Mouse (Mus musculus) megakaryocyte-erythroid progenitor cell, adult 5-6 weeks (primary cell): ENCODE data around the gene Erp44. TPM values are rescaled to one million over a fixed set of nuclear protein-coding genes. Genes with fewer than 3 reads are reported as not detected.

ENCODE experiments used
- ATAC-seq: replicated peaks from 2 replicates; pipeline ENCODE4 v1.8.0; 2016; ENCODE audit warnings: mild to moderate bottlenecking, inconsistent platforms; ENCODE audit not compliant: severe bottlenecking, poor library complexity, low FRiP score, low TSS enrichment
- total RNA-seq, 2 experiments: library from RNA; stranded (forward) in 1 of 2; stranded (reverse) in 1 of 2; fragments of 200-1000, 215-1000 nt in 1 of 2; fragments of >200 nt in 1 of 2; fragmentation: Nextera tagmentation in 1 of 2; gene quantifications; 2 replicates each; pipeline ENCODE4 v1.2.3; 2014 to 2017

Gene Erp44
- 20.2 and 41.6 TPM in 2 replicates for total RNA-seq (2014; fragmentation: Nextera tagmentation)
- total RNA-seq (2017), result 57.3 and 58.0 TPM in 2 replicates

DNA sequence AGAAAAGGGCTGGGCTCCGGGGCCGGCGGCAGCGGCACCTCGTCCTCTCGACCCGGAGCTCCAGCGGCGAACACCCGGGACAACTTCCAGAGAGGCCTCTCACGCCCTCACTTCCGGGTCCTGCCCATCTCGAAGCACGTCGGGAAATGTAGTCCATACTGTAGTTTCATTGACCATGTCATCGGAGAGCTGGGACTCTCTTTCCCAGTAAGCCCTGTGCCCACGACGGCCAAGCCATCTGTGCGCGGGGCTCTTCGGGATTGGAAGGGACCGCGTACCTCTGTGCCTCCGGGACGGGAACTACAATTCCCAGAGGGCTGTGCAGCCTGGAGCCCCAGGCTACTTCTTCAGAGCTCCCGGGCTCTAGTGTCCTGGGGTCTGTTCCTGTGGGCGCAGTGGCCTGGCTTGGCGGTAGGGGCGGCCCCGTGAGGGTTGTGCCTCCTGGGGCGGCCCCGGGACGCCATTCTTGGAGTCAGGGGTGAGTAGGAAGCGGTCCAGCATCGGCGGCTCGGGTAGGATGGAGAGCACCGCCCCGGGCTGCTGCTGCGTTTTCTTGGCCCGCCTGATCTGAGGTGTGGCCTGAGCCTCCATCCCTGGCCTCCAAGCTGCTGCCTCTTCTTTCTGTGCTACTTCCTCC, at the start of gene Erp44, which contains the start of gene Invs:
Gene Erp44, minus strand, starts transcription at position 61 of the 637 bp plus-strand sequence.
Gene Invs, plus strand, starts transcription at position 263 of the 637 bp plus-strand sequence.
- peak; percentile 99 for ATAC-seq

DNA sequence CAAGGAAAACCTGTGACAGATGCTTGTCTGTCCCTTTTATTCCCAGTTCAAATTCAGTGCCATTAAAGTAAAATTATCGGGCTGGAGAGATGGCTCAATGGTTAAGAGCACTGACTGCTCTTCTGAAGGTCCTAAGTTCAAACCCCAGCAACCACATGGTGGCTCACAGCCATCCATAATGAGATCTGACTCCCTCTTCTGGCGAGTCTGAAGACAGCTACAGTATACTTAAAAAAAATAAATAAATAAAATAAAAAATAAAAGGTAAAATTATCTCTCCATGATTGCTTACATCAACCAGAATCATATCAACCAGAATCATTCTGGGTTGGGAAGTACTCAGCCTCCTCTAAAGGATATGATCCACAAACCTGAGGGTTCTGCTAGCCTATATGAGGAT, 48.7 kb upstream of the Erp44 start:
- no peak for ATAC-seq

DNA sequence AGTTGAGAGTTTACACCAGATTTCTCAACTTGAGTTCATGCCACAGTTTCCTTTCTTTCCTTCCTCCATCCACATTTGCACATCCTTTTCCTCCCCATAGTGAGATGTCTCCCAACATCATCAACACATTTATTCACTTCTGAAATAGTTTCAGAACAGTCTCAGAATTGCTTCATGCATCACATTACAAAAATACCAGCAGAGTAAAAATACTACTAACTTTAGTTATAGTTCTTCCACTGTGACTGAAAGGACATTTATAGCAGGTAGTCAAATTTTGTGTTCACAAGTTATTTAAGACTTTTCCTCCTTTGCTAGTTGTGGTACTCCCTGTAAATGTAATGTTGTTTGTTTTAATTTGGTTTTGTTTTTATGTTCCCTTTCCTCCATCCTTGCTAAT, 47.8 kb upstream of the Erp44 start:
- ATAC-seq, result no peak

GRCm38 (mm10) chr4:48322095-48322494, 42.7 kb upstream of the Erp44 start:
- no peak for ATAC-seq

DNA sequence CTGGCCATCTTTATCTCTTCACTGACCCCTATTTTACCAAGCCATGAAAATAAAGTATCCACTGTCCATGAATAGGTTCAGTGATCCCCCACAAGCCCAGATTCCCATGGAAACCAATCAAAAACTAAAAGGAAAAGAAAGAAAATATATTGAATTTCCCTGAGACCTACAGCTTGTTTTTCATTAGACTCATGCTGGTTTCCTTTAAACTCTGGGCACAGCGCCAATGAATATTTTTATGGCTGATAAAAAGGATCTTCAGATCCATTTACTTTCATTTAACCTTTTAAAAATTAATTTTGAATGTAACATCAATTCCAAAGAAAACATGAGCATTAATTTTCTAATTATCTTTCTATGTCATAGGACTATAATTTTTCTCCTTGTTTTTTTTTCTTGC, 41.9 kb upstream of the Erp44 start:
- no peak for ATAC-seq

GRCm38 (mm10) chr4:48316036-48316435, 36.7 kb upstream of the Erp44 start:
- ATAC-seq, result no peak

DNA sequence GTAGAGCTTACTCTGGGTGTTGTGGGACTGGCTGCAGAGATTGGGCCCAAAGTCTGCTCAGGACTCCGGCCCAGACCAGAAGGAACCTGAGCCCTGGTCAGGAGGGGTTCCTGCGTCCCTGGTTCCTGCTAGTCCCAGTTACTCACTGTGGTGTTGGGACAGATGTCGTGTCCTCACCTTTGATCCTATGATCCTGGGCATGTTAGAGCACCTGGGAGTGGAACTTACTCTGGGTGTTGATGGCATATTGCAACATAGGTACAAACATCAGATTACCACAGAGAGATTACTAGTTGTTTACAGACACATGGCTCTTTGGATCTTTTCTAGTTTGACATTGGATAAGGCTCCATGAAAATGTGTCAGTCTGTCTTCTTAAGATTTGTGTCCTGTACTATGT, 35.5 kb upstream of the Erp44 start:
- no peak for ATAC-seq

GRCm38 (mm10) chr4:48287086-48287757, 7.9 kb upstream of the Erp44 start:
- no peak for ATAC-seq

DNA sequence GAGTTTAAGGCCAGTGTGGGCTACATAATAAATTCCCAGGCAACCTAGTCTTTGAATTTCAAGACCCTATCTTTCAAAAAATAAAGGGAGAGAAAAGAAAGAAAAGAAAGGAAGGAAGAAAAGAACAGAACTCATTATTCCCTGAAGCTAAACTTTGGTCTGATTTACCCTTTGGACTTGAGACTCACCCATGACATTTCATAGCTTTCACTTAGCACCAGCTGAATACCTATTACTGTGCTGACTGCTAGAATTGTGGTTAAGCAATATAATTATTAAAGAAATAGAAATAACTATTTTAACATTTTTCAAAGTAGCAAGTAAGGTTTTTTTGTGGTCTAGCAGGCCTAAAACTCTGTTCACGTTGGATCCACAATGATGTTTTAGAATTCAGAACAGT, 1.8 kb upstream of the Erp44 start:
- no peak for ATAC-seq

- peak; percentile 28 for ATAC-seq
Measured at GRCm38 (mm10) chr4:48278757-48279497, 431 bp downstream of the Erp44 start.

GRCm38 (mm10) chr4:48277011-48277410, 2.3 kb downstream of the Erp44 start:
- no peak for ATAC-seq

DNA sequence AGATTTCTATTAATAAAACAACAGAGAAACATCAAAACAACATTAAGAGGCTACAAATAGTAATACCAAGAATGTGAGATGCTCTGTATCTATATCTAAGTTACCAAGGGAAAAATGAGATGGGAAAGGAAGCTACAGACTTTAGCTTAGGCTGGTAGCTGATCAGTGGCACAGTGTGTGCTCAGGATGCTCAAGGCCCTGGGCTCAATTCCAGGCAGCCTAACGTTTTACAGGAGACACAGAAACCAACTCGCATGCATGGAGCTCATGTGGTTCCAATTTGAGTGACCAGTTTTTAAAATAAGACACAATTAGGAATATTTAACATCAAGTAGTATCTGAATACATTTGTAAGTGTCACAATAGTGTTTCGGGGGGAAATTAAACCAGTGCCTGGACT, 3.6 kb downstream of the Erp44 start:
- ATAC-seq, result no peak

DNA sequence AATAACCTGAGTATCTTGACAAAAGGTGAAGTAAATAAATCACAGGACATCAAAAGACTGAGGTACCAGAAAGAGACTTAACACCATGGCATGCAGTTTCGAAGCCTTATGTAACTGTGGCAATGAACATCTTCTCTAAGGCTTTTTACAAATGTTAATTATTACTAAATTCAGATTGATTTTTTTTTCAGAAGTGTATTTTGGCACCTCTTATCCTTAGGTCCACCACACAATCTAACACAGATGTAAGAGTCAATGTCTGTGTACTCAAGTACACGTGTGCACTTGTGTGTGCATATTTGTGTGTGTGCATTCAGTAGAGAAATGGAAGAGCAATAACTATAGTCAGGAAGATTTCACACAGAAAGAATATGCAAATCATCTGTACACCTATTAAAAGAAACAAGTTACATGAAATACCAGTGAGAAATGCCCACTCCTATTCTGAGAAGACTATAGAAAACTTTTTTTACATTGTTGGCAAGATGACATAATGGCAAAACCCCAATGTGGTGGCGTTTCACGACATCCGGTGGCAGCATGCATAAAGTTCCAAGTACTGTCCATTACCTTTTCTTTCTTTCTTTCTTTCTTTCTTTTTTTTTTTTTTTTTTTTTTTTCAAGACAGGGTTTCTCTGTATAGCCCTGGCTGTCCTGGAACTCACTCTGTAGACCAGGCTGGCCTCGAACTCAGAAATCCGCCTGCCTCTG, 6.1 kb downstream of the Erp44 start:
- ATAC-seq, result no peak

DNA sequence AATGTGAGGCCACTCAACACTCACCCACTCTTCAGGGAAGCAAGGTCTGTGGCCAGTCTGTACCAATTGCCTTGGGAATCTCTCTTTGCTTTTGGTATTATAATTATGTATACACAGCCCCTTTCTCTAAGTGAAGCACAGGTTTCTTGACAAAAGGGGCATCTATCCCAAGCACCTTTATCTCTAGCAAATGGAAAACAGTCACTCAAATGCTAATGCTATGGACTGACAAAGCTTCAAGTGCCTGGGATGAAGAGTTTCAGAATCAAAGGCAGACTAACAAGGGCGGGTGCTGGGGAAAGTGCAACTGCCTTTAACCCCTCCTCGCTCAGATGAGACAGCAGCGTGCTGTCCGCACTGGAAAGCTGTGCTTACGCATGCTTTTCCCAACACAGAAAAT, 7.5 kb downstream of the Erp44 start:
- no peak for ATAC-seq

DNA sequence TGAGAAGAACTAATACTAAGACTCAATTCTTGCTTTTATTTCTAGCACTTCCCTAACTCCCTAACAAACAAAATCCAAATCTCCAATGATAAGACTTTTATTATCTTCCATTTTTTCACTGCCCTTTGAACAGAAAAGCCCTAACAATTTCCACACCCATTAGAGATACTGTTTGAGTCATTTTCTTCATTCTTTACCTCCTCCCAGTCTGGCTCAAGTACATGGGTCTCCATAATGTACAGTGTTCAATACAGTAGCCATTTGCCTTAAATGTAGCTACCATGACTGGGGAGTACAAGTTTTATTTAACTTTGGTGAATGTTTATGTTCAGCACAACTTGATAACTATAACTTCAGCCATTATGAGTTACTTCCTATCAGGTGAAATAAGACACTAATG, 8.8 kb downstream of the Erp44 start:
- ATAC-seq, result no peak

DNA sequence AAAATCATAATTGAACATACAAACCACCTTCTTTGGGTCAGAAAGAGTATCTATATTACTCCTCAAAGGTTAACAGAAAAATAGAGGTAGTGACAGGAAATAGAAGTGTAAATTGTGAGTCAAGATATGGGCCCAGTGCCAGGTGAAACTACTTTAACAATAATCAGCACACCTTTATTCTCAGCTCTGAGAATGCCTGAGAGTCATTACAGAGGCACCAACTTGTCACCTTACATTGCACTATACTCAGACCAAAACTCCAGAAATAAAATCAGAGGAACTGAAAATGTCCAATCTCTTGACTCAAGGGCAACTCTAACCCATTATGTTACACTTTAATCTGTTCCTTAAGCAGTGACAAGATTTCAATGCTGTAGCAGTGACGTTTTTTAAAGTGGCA, 11.2 kb downstream of the Erp44 start:
- ATAC-seq, result no peak

DNA sequence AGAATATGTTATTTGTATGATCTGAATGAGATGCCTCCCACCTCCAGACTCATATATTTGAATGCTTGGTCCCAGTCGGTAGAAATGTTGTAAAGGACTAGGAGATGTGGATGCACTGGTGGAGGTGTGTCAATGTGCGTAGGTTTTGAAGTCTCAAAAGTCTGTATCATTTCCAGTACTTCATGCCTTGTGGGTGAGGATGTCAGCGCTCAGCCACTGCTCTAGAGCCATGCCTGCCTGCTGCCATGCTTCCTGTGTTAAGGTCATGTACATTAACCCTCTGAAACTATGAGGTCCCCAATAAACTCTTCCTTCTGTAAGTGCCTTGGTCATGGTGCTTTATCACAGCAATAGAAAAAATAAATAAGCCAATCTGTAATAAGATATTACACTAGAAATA, 11.7 kb downstream of the Erp44 start:
- ATAC-seq, result no peak

DNA sequence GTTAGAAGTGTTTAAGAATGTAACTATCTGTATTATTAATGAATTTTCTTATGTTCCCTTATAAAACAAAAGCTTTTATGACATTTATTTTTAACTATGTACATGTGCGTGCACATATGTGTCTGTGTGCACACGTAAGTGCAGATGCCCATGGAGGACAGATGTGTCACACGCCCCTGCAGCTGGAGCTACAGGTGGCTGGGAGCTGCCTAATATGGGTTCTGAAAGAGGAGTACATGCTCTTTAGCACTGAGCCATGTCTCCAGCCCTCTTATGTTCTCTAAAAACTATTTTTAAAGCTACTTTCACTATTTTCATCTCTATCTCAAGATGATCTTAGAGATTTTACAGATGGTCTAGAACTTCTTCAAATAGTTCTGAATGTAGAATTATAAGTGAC, 21.3 kb downstream of the Erp44 start:
- no peak for ATAC-seq

- ATAC-seq, result no peak
Measured at GRCm38 (mm10) chr4:48253266-48253665, 26.1 kb downstream of the Erp44 start.

DNA sequence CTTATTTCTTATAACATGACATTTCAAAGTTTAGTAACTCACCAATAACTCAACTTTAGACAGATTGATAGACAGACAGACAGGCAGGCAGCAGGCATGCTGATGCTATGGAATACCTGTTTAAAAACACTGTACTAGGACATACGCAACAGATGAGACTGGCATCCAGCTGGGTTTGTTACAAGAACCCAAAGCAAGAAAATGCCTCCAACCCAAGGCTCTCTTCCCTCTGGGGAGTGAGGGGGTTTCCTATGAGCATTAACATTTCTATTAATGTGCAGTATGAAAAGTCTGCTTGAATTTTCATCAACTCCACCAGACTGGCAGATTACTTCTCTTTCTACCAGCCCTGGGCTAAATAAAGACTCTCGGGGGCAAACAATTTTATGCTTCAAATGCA, 35.1 kb downstream of the Erp44 start:
- no peak for ATAC-seq
